Mouse (Mus musculus) C2C12 (cell line): ENCODE measurements around the gene AC134908.4.

ENCODE experiments used
- CTCF ChIP-seq: IDR thresholded peaks from one replicate; pipeline ENCODE4 v1.5.1; 2011; ENCODE audit not compliant: control insufficient read depth, insufficient read depth, insufficient read length
- MAX ChIP-seq: IDR thresholded peaks from one replicate; pipeline ENCODE4 v1.6.1; 2011; ENCODE audit warnings: mild to moderate bottlenecking, control low read depth
- USF1 ChIP-seq: IDR thresholded peaks from one replicate; pipeline ENCODE4 v1.6.1; 2011; ENCODE audit warnings: low read depth, mild to moderate bottlenecking, control low read depth, moderate library complexity

GRCm38 (mm10) chr17:25830200-25830753 is 34.8 kb upstream of the AC134908.4 start:
- TF ChIP-seq CTCF (no peak), MAX (no peak), USF1 (no peak)
